ENCODE assay signal across 28 mouse cellular contexts in the genomic region with DNA sequence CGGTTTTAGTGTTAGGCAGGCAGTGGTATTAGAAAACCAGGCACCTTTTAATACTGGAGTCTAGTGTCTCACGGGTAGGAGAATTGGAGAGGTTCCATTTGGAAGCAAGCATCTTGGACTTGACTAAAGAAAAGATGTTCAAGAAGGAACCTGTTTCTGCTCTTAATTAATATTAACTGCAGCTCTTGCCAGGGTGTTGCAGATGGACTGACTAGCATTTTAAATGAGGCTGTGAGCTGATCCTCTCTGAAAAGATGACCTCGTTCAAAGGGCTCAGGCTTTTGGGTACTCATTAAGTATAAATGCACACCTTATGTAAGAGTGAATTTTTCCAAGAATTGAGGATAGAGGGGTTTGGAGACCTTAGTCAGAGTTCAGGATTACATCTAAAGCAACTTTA. TPM values are rescaled to one million over a fixed set of nuclear protein-coding genes. Genes with fewer than 3 reads are reported as not detected.
A peak's percentile ranks its signal among the peaks of the same experiment; 100 is the strongest.
DNase-seq lines count a peak whose midpoint lies in the region; ATAC-seq and TF ChIP-seq lines count a peak whose summit lies in the region.
"Had no signal": no experiment of that assay in that cellular context is flagged by ENCODE, and none has a peak within 500 bp of the region (broad histone marks: within the 10 kb centered on the region; RNA-seq: fewer than 3 reads in every experiment).

No protein-coding gene starts in this region.

- H3K4me2 ChIP-seq in forebrain, embryonic 15.5 days (replicated peaks): no peak overlapping the region
- no peak overlapping the region for H3K4me2 ChIP-seq in forebrain, postnatal 0 days (ENCODE audit: low read depth)
- H3K4me2 ChIP-seq: forebrain, embryonic 13.5 days; heart, embryonic 12.5 days; hindbrain, embryonic 13.5 days; limb, embryonic 15.5 days; liver, embryonic 13.5 days; midbrain, embryonic 12.5 days; neural tube, embryonic 13.5 days had no signal

- H3K36me3 ChIP-seq in forebrain, embryonic 15.5 days: no peaks in the 10 kb centered on the region
- no peaks in the 10 kb centered on the region for H3K36me3 ChIP-seq in forebrain, postnatal 0 days (ENCODE audit: insufficient read depth)
- H3K36me3 ChIP-seq: hindbrain, embryonic 13.5 days; limb, embryonic 15.5 days; liver, embryonic 13.5 days; midbrain, embryonic 12.5 days; neural tube, embryonic 13.5 days had no signal

- no peak for DNase-seq in forebrain, postnatal 0 days
- peak; percentile 54 for DNase-seq in kidney, postnatal 14 days
- DNase-seq in kidney, postnatal 10 days: no peak
- peak; percentile 49 for DNase-seq in brain, embryonic 14.5 days (ENCODE audit: low read depth)
- peak; percentile 49 to 56 for DNase-seq in cerebellum, postnatal 10 days
- no peak for DNase-seq in ovary, postnatal 14 days (ENCODE audit: low spot score)
- DNase-seq: adrenal gland, postnatal 36 days; gastrocnemius, postnatal 25 days; heart, adult 18-20 months; heart, postnatal 4 days; liver, embryonic 13.5 days; lung, adult 18-20 months; lung, postnatal 4 days; thymus, adult 2 months; thymus, postnatal 36 days had no signal

- H3K4me3 ChIP-seq in forebrain, embryonic 15.5 days: no peak overlapping the region
- H3K4me3 ChIP-seq in forebrain, postnatal 0 days (ENCODE audit: low read depth, low read length): no peak overlapping the region
- H3K4me3 ChIP-seq: forebrain, embryonic 13.5 days; heart, embryonic 12.5 days; hindbrain, embryonic 13.5 days; limb, embryonic 10.5 days; limb, embryonic 15.5 days; liver, embryonic 13.5 days; megakaryocyte, embryonic 14.5 days; midbrain, embryonic 12.5 days; myocyte; neural tube, embryonic 13.5 days had no signal

- no peaks in the 10 kb centered on the region for H3K27me3 ChIP-seq in forebrain, embryonic 15.5 days
- H3K27me3 ChIP-seq in forebrain, postnatal 0 days (ENCODE audit: insufficient read depth, low read length): no peaks in the 10 kb centered on the region
- H3K27me3 ChIP-seq: forebrain, embryonic 13.5 days; heart, embryonic 12.5 days; limb, embryonic 15.5 days had no signal

- TF ChIP-seq POLR2A in brain, embryonic 14.5 days (IDR thresholded peaks at IDR 0.05; ENCODE audit: borderline replicate concordance, extremely low read depth, insufficient read depth, insufficient read length, poor library complexity, severe bottlenecking): no peak

- ATAC-seq in forebrain, embryonic 15.5 days (replicated peaks): no peak
- no peak for ATAC-seq in forebrain, postnatal 0 days
- ATAC-seq: CD4-positive, CD25-positive, alpha-beta regulatory T cell, adult 4 months; forebrain, embryonic 13.5 days; intestine, embryonic 16.5 days; lung, postnatal 0 days had no signal

- 0 out of 2 replicates have a peak overlapping the region, but pooled peaks have one; percentile 20 for H3K27ac ChIP-seq in forebrain, embryonic 15.5 days (replicated peaks)
- no peak overlapping the region for H3K27ac ChIP-seq in forebrain, postnatal 0 days (ENCODE audit: low read depth, low read length)
- H3K27ac ChIP-seq: forebrain, embryonic 13.5 days; hindbrain, embryonic 13.5 days; limb, embryonic 10.5 days; limb, embryonic 15.5 days; liver, embryonic 13.5 days; midbrain, embryonic 12.5 days; neural tube, embryonic 13.5 days had no signal

- no peak for TF ChIP-seq CTCF in forebrain, postnatal 0 days (IDR thresholded peaks at IDR 0.05; ENCODE audit: low read depth)
- TF ChIP-seq CTCF in brain, embryonic 14.5 days (IDR thresholded peaks at IDR 0.05; ENCODE audit: borderline replicate concordance, extremely low read depth, insufficient read depth, insufficient read length): no peak

- H3K9me3 ChIP-seq in forebrain, embryonic 15.5 days: no peaks in the 10 kb centered on the region
- H3K9me3 ChIP-seq in forebrain, postnatal 0 days (ENCODE audit: low read length): no peaks in the 10 kb centered on the region
- H3K9me3 ChIP-seq: forebrain, embryonic 13.5 days; heart, embryonic 12.5 days; hindbrain, embryonic 13.5 days; limb, embryonic 10.5 days; limb, embryonic 15.5 days; liver, embryonic 13.5 days; megakaryocyte, embryonic 14.5 days; midbrain, embryonic 12.5 days; neural tube, embryonic 13.5 days had no signal

- WGBS in forebrain, embryonic 15.5 days: 41% methylated on average over 3 of the region's 3 CpGs
- 48% methylated on average over 3 of the region's 3 CpGs for WGBS in forebrain, postnatal 0 days

- H3K4me1 ChIP-seq in forebrain, embryonic 15.5 days: peaks cover 21% of the 10 kb centered on the region
- no peaks in the 10 kb centered on the region for H3K4me1 ChIP-seq in forebrain, postnatal 0 days (ENCODE audit: insufficient read depth)

- no peak overlapping the region for H3K9ac ChIP-seq in forebrain, embryonic 15.5 days (replicated peaks)
- no peak overlapping the region for H3K9ac ChIP-seq in forebrain, postnatal 0 days
- H3K9ac ChIP-seq: forebrain, embryonic 13.5 days; heart, embryonic 12.5 days; hindbrain, embryonic 13.5 days; limb, embryonic 15.5 days; liver, embryonic 13.5 days; midbrain, embryonic 12.5 days; neural tube, embryonic 13.5 days had no signal

RNA-seq across cellular contexts. Expression of a gene that starts 5.4 kb away (rescaled TPM):
- polyA plus RNA-seq in forebrain, embryonic 15.5 days (2015; fragmentation: Nextera tagmentation; extraction: Ambion mirVana): 9.0 and 10.9 TPM in 2 replicates
- total RNA-seq in forebrain, postnatal 0 days (2014; rRNA removed): 8.4 and 10.2 TPM in 2 replicates
- polyA plus RNA-seq in forebrain, postnatal 0 days (2015; fragmentation: Nextera tagmentation; extraction: Ambion mirVana): 4.3 and 6.0 TPM in 2 replicates
- polyA plus RNA-seq in brain, embryonic 14.5 days (2012; rRNA removed): 7.5 and 9.1 TPM in 2 replicates

Comparison
In these comparisons a context has a peak if more than half of its experiments do, and no peak if none do; other contexts are left out.
1. DNase-seq: peak in kidney, postnatal 14 days (single experiment), brain, embryonic 14.5 days (single experiment) and cerebellum, postnatal 10 days (2 of 2); none in forebrain, postnatal 0 days (single experiment), kidney, postnatal 10 days (single experiment) and ovary, postnatal 14 days (single experiment).